Mouse (Mus musculus) heart, adult 18-20 months (tissue): Measurements from ENCODE around the gene Lrrc26. TPM values are rescaled to one million over a fixed set of nuclear protein-coding genes. Genes with fewer than 3 reads are reported as not detected.
"Not testable (repeated sequence)": the region's sequence is repeated elsewhere in the genome, so short reads cannot be mapped to it uniquely, and the experiment has no call there.

ENCODE experiments used
- DNase-seq, 2 experiments: peaks; one replicate each; pipeline ENCODE4 v3.0.0; 2021 to 2022; ENCODE audit warnings: mixed read lengths in 1 of 2
- long read RNA-seq, 2 experiments: library from polyadenylated mRNA; stranded (forward); transcript quantifications; one replicate each; pipeline ENCODE4 v2.0.0; 2021
- total RNA-seq, 2 experiments: library from RNA; stranded (reverse); gene quantifications; 2 replicates each; pipeline ENCODE4 v1.2.3; 2021

Lrrc26 gene
- total RNA-seq, result under 1 TPM in 1 of 2 experiments, not detected in 1; 0.23 TPM
- long read RNA-seq, experiment 1, result 0 reads
- long read RNA-seq, experiment 2, result 0 reads

DNA sequence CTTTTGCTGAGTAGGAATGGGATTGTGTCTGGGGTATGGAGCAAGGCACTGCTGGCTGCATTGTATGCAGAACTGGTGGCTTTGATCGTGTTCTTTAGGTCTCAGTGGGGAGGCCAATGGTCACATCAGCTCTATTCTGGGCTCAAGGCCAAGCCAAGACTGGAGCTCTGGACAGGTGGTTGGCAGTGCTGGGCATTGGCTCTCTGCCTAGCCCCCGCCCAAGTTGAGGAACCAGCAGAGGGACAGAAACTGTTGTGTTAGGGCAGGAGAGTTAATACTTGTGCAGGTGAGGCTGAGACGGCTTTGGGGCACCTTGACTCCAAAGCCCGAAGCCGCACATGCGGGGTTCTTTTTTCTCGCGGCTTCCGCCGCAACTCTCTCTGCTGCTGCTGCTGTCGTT lies at the start of gene Lrrc26:
Gene Lrrc26, plus strand, starts transcription at position 265 of the 400 bp plus-strand sequence.
- peak in 1 of 2 experiments; percentile 45 for DNase-seq

DNA sequence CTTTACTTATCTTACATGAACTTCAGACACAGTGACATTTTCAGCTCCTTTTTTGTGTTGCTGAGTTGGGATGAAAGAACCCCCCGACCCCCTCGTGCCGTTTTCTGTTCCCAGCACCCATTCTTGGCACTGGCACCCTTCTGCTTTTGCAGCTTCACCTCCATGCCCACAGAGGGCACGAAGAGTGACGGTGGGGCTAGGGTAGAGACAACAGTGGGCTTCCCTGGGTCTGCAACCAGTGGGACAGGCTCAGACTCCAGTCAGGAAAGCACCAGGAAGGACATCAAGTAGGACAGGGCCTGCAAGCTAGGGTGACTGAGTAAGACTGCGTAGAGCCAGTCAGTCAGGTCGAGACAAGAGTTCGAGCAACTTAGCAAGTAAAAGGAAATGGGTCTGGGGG lies 49.4 kb upstream of the Lrrc26 start:
- DNase-seq, result no peak

DNA sequence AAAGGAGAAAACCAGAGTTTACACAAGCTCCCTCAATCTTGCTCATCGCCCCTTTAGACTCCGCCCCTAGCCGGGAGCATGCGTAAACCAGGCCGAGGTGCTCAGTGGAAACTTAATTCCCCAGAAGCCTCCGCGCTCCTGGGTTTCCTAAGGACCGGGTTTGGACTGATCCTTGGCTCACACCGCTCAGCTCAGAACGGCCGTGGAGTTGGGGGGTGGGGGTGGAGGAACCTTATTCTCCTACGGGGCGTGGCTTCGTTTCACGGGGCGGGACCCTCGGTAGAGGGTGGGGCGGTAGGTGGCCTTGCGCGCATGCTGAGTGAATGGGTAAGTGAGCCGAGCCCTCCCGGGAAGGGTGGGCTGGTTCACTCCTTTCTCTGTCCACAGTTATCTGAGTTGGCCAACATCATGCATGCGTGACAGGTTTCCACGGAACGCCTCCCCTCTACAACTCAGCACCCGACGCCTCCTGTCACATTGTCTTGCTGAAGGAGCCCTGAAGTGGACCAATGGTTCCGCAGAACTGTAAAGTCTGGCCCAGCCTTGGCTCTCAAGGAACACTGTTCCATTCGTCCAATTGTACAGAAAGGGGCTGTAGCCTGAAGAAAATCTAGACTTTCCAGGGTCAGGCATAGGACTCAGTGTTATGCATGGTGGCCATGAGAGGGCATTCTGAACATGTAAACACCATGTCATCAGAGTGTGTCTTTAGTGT lies 48.8 kb upstream of the Lrrc26 start:
- peak; percentile 73 for DNase-seq

DNA sequence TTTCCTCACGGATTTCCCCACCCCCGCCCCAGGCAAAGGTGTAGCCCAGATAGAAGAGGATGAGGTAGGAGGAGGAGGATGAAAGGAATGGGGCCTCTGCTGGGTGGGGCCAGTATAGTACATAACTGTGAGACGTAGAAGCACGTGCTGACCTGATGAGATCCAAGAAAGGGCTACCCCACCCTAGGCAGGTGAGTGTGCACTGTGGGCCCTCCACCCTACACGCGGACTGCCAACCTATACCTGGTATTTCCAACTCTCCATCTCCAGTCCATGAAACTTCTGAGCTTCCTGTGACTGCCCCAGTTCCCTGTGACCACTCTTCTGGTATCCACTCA lies 48.3 kb upstream of the Lrrc26 start:
- DNase-seq, result no peak

- no peak for DNase-seq
Observed at GRCm38 (mm10) chr2:25242101-25242506, 47.6 kb upstream of the Lrrc26 start, which contains the start of the genes Rnf208 and Cysrt1. Rnf208 (plus strand) TSS chr2:25242255. Cysrt1 (minus strand) TSS chr2:25242452.

GRCm38 (mm10) chr2:25243342-25243741 lies 46.4 kb upstream of the Lrrc26 start:
- DNase-seq, result no peak

- DNase-seq, result no peak
Observed at GRCm38 (mm10) chr2:25244144-25244543, 45.6 kb upstream of the Lrrc26 start.

DNA sequence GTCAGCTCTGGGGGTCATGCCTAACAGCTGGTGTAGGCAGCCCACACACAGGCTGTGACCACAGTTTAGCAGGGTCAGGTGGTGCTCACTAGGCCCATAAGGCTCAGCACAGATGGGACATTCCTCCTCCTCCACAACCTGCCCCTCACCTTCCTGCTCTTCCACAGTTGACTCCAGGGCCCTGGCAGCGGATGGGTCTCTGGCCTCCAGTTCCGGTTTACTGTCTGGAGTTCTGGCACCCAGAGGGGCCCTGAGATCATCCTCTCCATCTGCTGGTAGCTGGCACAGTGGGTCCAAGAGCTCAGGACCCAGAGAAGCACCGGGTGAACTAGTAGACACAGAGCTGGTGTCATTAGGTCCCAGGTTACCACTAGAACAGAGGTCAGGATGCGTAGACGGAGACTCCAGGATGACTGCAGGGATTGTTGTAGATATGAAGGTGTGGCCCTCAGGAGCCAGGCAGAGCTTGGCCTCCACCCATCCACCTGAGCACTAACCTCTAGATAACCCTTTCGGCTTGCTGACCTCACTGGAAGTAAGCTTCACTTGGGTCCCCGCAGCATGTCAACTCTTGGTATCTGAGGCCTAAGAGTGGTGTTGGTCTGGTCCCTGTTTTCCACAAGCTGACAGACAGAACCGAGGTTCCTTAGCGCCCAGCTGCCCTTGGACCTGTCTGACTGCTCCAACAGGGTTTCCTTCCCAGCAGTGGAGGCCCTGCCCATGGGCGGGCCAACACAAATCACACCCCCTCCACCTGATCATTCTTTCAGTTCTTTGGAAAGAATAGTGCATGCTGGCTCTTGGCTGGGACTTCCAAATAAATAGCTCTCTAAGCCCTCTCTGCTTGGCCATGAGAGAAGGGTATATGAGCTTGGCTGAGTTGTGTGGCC lies 43.3 kb upstream of the Lrrc26 start, which contains the start of gene AL732309.1:
Gene AL732309.1, minus strand, starts transcription at position 681 of the 890 bp plus-strand sequence.
- no peak for DNase-seq

- no peak for DNase-seq
Observed at GRCm38 (mm10) chr2:25252331-25252730, 37.4 kb upstream of the Lrrc26 start.

GRCm38 (mm10) chr2:25255284-25255779 lies 34.4 kb upstream of the Lrrc26 start, which contains the start of gene Tmem203:
Tmem203 (plus strand) TSS chr2:25255439.
- peak; percentile 91 to 95 for DNase-seq

DNA sequence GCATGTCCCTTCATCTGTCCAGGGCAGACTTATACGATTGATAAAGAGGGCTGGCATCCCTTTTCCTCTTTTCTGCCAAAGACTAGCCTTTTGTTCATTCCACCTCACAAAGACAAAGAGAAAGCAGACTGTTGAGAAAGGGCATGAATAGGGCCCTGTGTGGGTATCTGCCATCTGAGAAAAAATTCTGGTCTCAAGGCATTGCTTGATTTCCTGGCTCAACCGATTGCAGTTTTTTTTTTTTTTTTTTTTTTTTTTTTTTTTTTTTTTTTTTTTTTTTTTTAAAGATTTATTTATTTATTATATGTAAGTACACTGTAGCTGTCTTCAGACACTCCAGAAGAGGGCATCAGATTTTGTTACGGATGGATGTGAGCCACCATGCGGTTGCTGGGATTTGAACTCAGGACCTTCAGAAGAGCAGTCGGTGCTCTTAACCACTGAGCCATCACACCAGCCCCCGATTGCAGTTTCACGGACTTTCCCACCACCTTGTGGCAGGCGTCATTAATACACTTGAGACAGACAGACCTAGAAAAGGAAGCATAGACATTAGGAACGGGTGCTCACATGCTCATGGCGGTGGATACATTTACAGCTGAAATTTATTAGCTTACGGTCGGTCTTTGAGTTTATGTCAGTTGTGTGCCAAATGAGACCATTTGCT lies 33.1 kb upstream of the Lrrc26 start:
- peak; percentile 30 to 58 for DNase-seq

DNA sequence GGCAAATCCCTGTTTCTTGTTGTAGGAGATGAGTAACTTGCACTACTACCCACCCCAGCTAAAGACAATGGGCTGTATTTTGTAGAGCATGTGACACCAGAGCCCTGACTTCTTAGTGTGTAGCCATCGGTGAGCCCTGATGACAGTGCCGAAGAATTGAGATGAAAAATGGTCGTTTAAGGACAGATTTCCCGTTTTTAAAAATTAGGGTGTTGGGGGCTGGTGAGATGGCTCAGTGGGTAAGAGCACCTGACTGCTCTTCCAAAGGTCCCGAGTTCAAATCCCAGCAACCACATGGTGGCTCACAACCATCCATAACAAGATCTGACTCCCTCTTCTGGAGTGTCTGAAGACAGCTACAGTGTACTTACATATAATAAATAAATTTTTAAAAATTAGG lies 32.5 kb upstream of the Lrrc26 start:
- DNase-seq, result not testable (repeated sequence)

DNA sequence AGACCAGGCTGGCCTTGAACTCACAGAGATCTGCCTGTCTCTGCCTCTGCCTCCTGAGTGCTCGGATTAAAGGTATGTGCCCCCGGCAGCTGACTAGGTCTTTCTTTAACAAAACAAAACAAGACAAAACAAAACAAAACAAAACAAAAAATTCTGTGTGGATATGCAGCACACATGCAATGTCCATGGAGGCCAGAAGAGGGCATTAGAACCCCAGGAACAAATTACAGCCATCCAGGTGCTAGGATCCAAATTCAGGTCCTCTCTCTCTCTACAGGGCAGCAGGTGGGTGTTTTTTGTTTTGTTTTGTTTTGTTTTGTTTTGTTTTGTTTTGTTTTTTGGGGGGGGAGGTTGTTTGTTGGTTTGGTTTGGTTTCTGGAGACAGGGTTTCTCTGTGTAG lies 30.8 kb upstream of the Lrrc26 start:
- no peak for DNase-seq

- no peak for DNase-seq
Observed at GRCm38 (mm10) chr2:25261870-25262269, 27.8 kb upstream of the Lrrc26 start.

DNA sequence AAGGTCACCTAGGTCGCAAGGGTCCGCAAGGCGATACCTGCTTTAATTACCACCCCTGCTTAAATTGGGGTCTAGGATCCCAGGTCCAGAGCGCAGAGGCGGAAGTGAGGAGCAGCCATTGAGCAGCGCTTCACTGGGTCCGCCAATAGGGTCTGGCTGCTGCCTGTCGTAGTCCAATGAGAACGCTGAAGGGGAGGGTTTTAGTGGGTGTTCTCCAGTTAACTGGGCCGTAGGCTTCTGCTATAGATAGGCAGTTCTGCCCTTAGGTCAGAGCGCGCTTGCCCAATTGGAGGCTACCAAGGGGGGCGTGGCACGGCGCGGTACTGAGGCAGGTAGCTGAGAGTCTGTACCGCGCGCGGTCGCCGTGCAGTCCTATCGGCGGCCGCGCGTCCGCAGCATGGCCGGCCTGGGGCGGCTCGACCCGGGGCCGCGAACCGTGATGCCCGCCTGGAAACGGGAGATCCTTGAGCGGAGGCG lies 27.4 kb upstream of the Lrrc26 start, which contains the start of gene Tprn:
Gene Tprn, plus strand, starts transcription at position 328 of the 477 bp plus-strand sequence.
- peak; percentile 94 to 98 for DNase-seq

- peak; percentile 26 to 35 for DNase-seq
Observed at GRCm38 (mm10) chr2:25262795-25263622, 26.7 kb upstream of the Lrrc26 start.

DNA sequence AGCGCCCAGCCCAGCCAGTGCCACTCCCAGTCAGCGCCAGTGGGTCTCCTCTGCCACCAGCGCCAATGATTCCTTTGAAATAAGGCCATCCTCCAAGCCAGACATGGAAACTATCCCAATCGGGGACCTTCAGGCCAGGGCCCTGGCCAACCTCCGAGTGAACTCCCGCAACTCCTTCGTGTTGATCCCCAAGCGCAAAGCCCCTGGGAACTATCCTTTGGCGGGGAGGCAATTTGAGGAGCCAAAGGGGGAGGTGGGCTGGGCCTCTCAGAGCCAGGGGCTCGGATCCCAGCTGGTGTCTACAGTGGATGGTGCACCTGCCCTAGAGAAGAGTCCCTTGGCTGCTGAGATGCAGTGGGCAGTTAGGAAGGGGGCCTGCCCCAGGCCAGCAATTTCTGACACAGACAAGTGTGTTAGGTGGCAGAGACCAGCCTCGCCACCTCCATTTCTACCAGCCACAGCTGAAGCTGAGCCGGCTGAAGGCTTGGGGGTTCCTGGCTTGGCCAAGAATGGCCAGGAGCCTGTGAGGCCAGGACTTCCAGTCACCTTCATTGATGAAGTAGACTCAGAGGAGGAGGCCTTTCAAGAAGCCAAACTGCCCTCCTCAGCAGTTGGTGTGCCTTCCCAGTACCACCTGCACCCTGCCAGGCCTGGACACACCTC lies 26.0 kb upstream of the Lrrc26 start:
- no peak for DNase-seq

GRCm38 (mm10) chr2:25264286-25264660 lies 25.4 kb upstream of the Lrrc26 start:
- no peak for DNase-seq

GRCm38 (mm10) chr2:25264851-25265250 lies 24.9 kb upstream of the Lrrc26 start:
- no peak for DNase-seq

- DNase-seq, result peak; percentile 49 to 76
Observed at GRCm38 (mm10) chr2:25265897-25266656, 23.6 kb upstream of the Lrrc26 start.
